Mouse (Mus musculus) liver, postnatal 0 days (tissue): ENCODE results near the gene Epb41. TPM values are rescaled to one million over a fixed set of nuclear protein-coding genes. Genes with fewer than 3 reads are reported as not detected.

Source experiments
- ATAC-seq: fragments of 200-750 bp; cut with Nextera tagmentation; 2 replicates; pipeline ENCODE4 v1.8.0; 2017; ENCODE audit warnings: mild to moderate bottlenecking, moderate library complexity
- DNase-seq: peaks from one replicate; pipeline ENCODE4 v3.0.0-alpha.2; 2016
- H3K27ac ChIP-seq: fragments of 300-500 bp; sonication (generic); 2 replicates; pipeline ENCODE4 v1.5.1; 2014; ENCODE audit warnings: antibody characterized with exemption, moderate library complexity, mild to moderate bottlenecking, low read depth
- H3K27me3 ChIP-seq: fragments of 300-500 bp; sonication (generic); 2 replicates; pipeline ENCODE4 v1.6.1; 2014; ENCODE audit warnings: low read length, control low read depth, mixed read lengths; ENCODE audit not compliant: insufficient read depth
- H3K36me3 ChIP-seq: fragments of 300-500 bp; sonication (generic); replicated peaks from 2 replicates; pipeline ENCODE4 v1.6.1; 2014; ENCODE audit warnings: mild to moderate bottlenecking, control low read depth, low read length, moderate library complexity, mixed read lengths; ENCODE audit not compliant: insufficient read depth
- H3K4me1 ChIP-seq: fragments of 300-500 bp; sonication (generic); 2 replicates; pipeline ENCODE4 v1.6.1; 2014; ENCODE audit warnings: antibody characterized with exemption, mild to moderate bottlenecking, control low read depth; ENCODE audit not compliant: insufficient read depth
- H3K4me2 ChIP-seq: fragments of 300-500 bp; sonication (generic); 2 replicates; pipeline ENCODE4 v1.6.1; 2014; ENCODE audit warnings: low read depth, mild to moderate bottlenecking, low read length, moderate library complexity, mixed read lengths
- H3K4me3 ChIP-seq: fragments of 300-500 bp; sonication (generic); 2 replicates; pipeline ENCODE4 v1.5.1; 2014; ENCODE audit warnings: low read depth, low read length
- H3K9ac ChIP-seq: fragments of 300-500 bp; sonication (generic); replicated peaks from 2 replicates; pipeline ENCODE4 v1.6.1; 2014; ENCODE audit warnings: mild to moderate bottlenecking, moderate library complexity
- H3K9me3 ChIP-seq: fragments of 300-500 bp; sonication (generic); 2 replicates; pipeline ENCODE4 v1.6.1; 2016; ENCODE audit warnings: mild to moderate bottlenecking, control low read depth, low read length, mixed read lengths
- CTCF ChIP-seq: sonication (generic); IDR thresholded peaks from 2 replicates; pipeline ENCODE4 v1.5.1; 2016; ENCODE audit warnings: antibody characterized with exemption, low read depth
- EP300 ChIP-seq: IDR thresholded peaks from 2 replicates; pipeline ENCODE4 v1.6.1; 2016; ENCODE audit warnings: antibody characterized with exemption, low read depth, mild to moderate bottlenecking
- WGBS: fragments of 180-500 bp; shearing (Covaris S2); extraction: QIAGEN DNeasy Blood & Tissue Kit; methylation state at CpG from one replicate; pipeline ENCODE4 v1.1.7; 2014; ENCODE audit not compliant: insufficient replicate concordance; 5-methylcytosine and 5-hydroxymethylcytosine counted together
- microRNA-seq: library from miRNA; unstranded; fragments of <30 nt; microRNA quantifications from one replicate; pipeline ENCODE4, GENCODE M21; 2016
- polyA plus RNA-seq: library from polyadenylated mRNA; unstranded; fragments of >200 nt; fragmentation: Nextera tagmentation; extraction: Ambion mirVana; gene quantifications from 2 replicates; pipeline ENCODE4 v1.2.1, GENCODE M21; 2015

Gene Epb41
- polyA plus RNA-seq, 1 experiment from 2014 or later, result 75.1 TPM

GRCm38 (mm10) chr4:131875242-131875641, 199.9 kb downstream of the Epb41 start:
- WGBS, result 29% methylated on average over 3 of the region's 3 CpGs
- H3K9me3 ChIP-seq, result no peaks in the 10 kb centered on the region
- H3K4me3 ChIP-seq, result peak overlapping the region; percentile 92
- H3K27me3 ChIP-seq, result no peaks in the 10 kb centered on the region
- H3K9ac ChIP-seq, result peak overlapping the region; percentile 99
- TF ChIP-seq CTCF (no peak), EP300 (no peak)
- no peaks in the 10 kb centered on the region for H3K36me3 ChIP-seq
- no peak for ATAC-seq
- peaks cover 32% of the 10 kb centered on the region for H3K4me1 ChIP-seq
- 0 out of 2 replicates have a peak overlapping the region, but pooled peaks have one; percentile 99 for H3K27ac ChIP-seq
- DNase-seq, result no peak
- H3K4me2 ChIP-seq, result peak overlapping the region; percentile 85

GRCm38 (mm10) chr4:131874567-131874966, 200.6 kb downstream of the Epb41 start:
- peak overlapping the region; percentile 85 for H3K4me2 ChIP-seq
- H3K4me3 ChIP-seq, result peak overlapping the region; percentile 92
- ATAC-seq (no peak), DNase-seq (no peak)
- H3K36me3 ChIP-seq, result no peaks in the 10 kb centered on the region
- 2% methylated on average over 11 of the region's 11 CpGs for WGBS
- H3K27me3 ChIP-seq, result no peaks in the 10 kb centered on the region
- no peak for TF ChIP-seq CTCF
- no peak for TF ChIP-seq EP300
- peak overlapping the region; percentile 99 for H3K9ac ChIP-seq
- peak overlapping the region; percentile 99 for H3K27ac ChIP-seq
- peaks cover 26% of the 10 kb centered on the region for H3K4me1 ChIP-seq
- no peaks in the 10 kb centered on the region for H3K9me3 ChIP-seq

- H3K27me3 ChIP-seq, result no peaks in the 10 kb centered on the region
- peak overlapping the region; percentile 85 for H3K4me2 ChIP-seq
- H3K4me3 ChIP-seq, result peak overlapping the region; percentile 92
- ATAC-seq (peak; percentile 14), DNase-seq (no peak)
- H3K27ac ChIP-seq, result peak overlapping the region; percentile 99
- under 1% methylated on average over 20 of the region's 20 CpGs for WGBS
- H3K9ac ChIP-seq, result peak overlapping the region; percentile 99
- no peaks in the 10 kb centered on the region for H3K9me3 ChIP-seq
- TF ChIP-seq CTCF (no peak), EP300 (peak; percentile 14; the same call in 1 of the 2 replicates)
- H3K36me3 ChIP-seq, result no peaks in the 10 kb centered on the region
- H3K4me1 ChIP-seq, result peaks cover 24% of the 10 kb centered on the region
Measured at GRCm38 (mm10) chr4:131874169-131874536, 201.0 kb downstream of the Epb41 start.

Small RNAs within 50 kb of the gene (microRNA-seq; reads per million reads assigned to microRNA genes)
- not detected for gene Gm27445

Other genes starting within 250 kb of the Epb41 start
- 2.6 and 2.7 TPM in 2 replicates for gene Ptpru, start 237.0 kb downstream of the Epb41 start, polyA plus RNA-seq
- gene Mecr, start 231.9 kb downstream of the Epb41 start, polyA plus RNA-seq, result 27.6 and 30.0 TPM in 2 replicates
- 35.0 and 37.5 TPM in 2 replicates for gene Srsf4, start 201.7 kb downstream of the Epb41 start, polyA plus RNA-seq
- gene Tmem200b, start 153.6 kb downstream of the Epb41 start, polyA plus RNA-seq, result 0.18 and 0.31 TPM in 2 replicates
- gene Gm10300, start 624 bp downstream of the Epb41 start, polyA plus RNA-seq, result 0.18 and 0.28 TPM in 2 replicates
- gene Oprd1, start 69.2 kb upstream of the Epb41 start, polyA plus RNA-seq, result not detected in 2 replicates
- 26.9 and 27.6 TPM in 2 replicates for gene Ythdf2, start 137.0 kb upstream of the Epb41 start, polyA plus RNA-seq
- gene Gmeb1, start 186.3 kb upstream of the Epb41 start, polyA plus RNA-seq, result 6.9 and 8.9 TPM in 2 replicates
- gene Taf12, start 199.1 kb upstream of the Epb41 start, polyA plus RNA-seq, result 27.8 and 28.2 TPM in 2 replicates
- 0.30 and 0.73 TPM in 2 replicates for gene Rab42, start 228.1 kb upstream of the Epb41 start, polyA plus RNA-seq